Mouse (Mus musculus) heart, embryonic 10.5 days (tissue): ENCODE measurements at regions not wholly inside any gene's neighbourhood (a gene's known extent, or its start where the extent isn't known, plus 50 kb on each side); places are given as distances from the start of the nearest gene placed in this dataset.

Experiments used
- DNase-seq: peaks from one replicate; pipeline ENCODE4 v3.0.0-alpha.2; 2017; ENCODE audit warnings: low spot score
- H3K27ac ChIP-seq: fragments of 300-500 bp; sonication (generic); 2 replicates; pipeline ENCODE4 v1.5.1; 2016; ENCODE audit warnings: mild to moderate bottlenecking
- H3K27me3 ChIP-seq: fragments of 300-500 bp; sonication (generic); 2 replicates; pipeline ENCODE4 v1.6.1; 2016; ENCODE audit warnings: mild to moderate bottlenecking; ENCODE audit not compliant: poor library complexity, insufficient read depth, severe bottlenecking
- H3K36me3 ChIP-seq: fragments of 300-500 bp; sonication (generic); 2 replicates; pipeline ENCODE4 v1.6.1; 2016; ENCODE audit warnings: mild to moderate bottlenecking, moderate library complexity
- H3K4me1 ChIP-seq: fragments of 300-500 bp; sonication (generic); 2 replicates; pipeline ENCODE4 v1.6.1; 2016; ENCODE audit warnings: mild to moderate bottlenecking
- H3K4me3 ChIP-seq: fragments of 300-500 bp; sonication (generic); 2 replicates; pipeline ENCODE4 v1.5.1; 2016; ENCODE audit warnings: mild to moderate bottlenecking, moderate library complexity
- H3K9me3 ChIP-seq: fragments of 300-500 bp; sonication (generic); 2 replicates; pipeline ENCODE4 v1.6.1; 2016; ENCODE audit warnings: mild to moderate bottlenecking, moderate library complexity
- WGBS: fragments of 180-500 bp; shearing (Covaris S2); methylation state at CpG from one replicate; pipeline ENCODE4 v1.1.7; 2016; 5-methylcytosine and 5-hydroxymethylcytosine counted together

DNA sequence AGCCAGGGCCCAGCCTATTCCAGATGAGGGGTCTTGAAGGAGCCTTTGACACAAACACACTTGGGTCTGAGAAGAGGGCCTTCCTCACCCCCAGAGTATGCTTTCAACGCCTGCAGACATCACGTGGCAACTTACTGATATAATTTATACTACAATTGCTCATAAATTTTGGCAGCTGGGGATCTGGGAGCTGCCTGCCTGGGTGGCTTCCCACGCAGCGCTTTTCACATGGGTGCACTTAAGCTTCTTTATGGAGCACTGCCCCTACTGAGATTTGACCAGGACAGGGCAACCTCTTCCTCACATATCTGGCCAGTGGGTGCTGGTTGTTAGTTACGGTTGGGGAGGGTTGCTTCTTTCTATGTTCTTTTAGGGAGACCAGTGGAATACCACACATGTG, 61.6 kb downstream of the Spesp1 start:
- no peak for DNase-seq
- no peak overlapping the region for H3K27ac ChIP-seq
- no peak overlapping the region for H3K4me3 ChIP-seq
- peaks cover 7% of the 10 kb centered on the region; the same call in 1 of the 2 replicates for H3K27me3 ChIP-seq
- H3K9me3 ChIP-seq: no peaks in the 10 kb centered on the region
- WGBS: 71% methylated on average over 5 of the region's 5 CpGs
- H3K4me1 ChIP-seq: peaks cover 4% of the 10 kb centered on the region; the same call in 1 of the 2 replicates
- H3K36me3 ChIP-seq: no peaks in the 10 kb centered on the region

GRCm38 (mm10) chr9:62215151-62215859, 66.7 kb downstream of the Spesp1 start:
- H3K27me3 ChIP-seq: no peaks in the 10 kb centered on the region
- WGBS: 68% methylated on average over 13 of the region's 13 CpGs
- no peak overlapping the region for H3K4me3 ChIP-seq
- H3K9me3 ChIP-seq: no peaks in the 10 kb centered on the region
- DNase-seq: peak; percentile 54
- no peaks in the 10 kb centered on the region for H3K36me3 ChIP-seq
- 0 out of 2 replicates have a peak overlapping the region, but pooled peaks have one; percentile 6 for H3K27ac ChIP-seq
- peaks cover 3% of the 10 kb centered on the region; the same call in 1 of the 2 replicates for H3K4me1 ChIP-seq

DNA sequence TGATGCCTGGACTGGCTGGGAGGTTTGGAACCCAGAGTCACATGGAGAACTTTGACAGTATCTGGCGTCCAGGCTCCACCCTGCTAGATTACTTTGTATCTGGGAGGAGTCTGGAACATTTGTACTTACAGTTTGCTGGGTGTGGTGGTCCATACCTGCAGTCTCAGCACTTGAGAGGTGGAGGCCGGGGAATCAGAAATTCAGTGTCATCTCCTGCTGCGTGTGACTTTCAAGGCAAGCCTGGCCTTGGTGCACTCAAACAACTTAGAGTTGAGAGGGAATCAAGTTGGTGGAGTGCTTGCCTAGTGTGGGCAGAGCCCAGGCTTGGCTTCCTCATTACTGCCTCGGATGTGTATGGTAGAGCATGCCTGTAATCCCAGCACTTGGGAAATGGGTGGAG, 67.5 kb downstream of the Spesp1 start:
- H3K4me3 ChIP-seq: no peak overlapping the region

GRCm38 (mm10) chr9:62212615-62213014, 69.4 kb downstream of the Spesp1 start:
- peak; percentile 33 for DNase-seq

More for the DNA sequence above, 67.5 kb downstream of the Spesp1 start:
- 81% methylated on average over 4 of the region's 4 CpGs for WGBS
- Histone ChIP-seq H3K9me3 (no peaks in the 10 kb centered on the region), H3K4me1 (peaks cover 3% of the 10 kb centered on the region; the same call in 1 of the 2 replicates), H3K36me3 (no peaks in the 10 kb centered on the region), H3K27me3 (no peaks in the 10 kb centered on the region), H3K27ac (no peak overlapping the region)
- no peak for DNase-seq

GRCm38 (mm10) chr9:62210815-62211214, 71.2 kb downstream of the Spesp1 start:
- Histone ChIP-seq H3K36me3 (no peaks in the 10 kb centered on the region), H3K27me3 (no peaks in the 10 kb centered on the region), H3K4me3 (no peak overlapping the region), H3K27ac (no peak overlapping the region), H3K9me3 (no peaks in the 10 kb centered on the region), H3K4me1 (peaks cover 3% of the 10 kb centered on the region; the same call in 1 of the 2 replicates)
- 75% methylated on average over 5 of the region's 5 CpGs for WGBS
- DNase-seq: peak; percentile 63

More at GRCm38 (mm10) chr9:62212615-62213014, 69.4 kb downstream of the Spesp1 start:
- Histone ChIP-seq H3K4me3 (no peak overlapping the region), H3K27me3 (no peaks in the 10 kb centered on the region), H3K9me3 (no peaks in the 10 kb centered on the region), H3K36me3 (no peaks in the 10 kb centered on the region), H3K4me1 (peaks cover 3% of the 10 kb centered on the region; the same call in 1 of the 2 replicates), H3K27ac (no peak overlapping the region)
- WGBS: 60% methylated on average over 6 of the region's 6 CpGs

GRCm38 (mm10) chr9:62208436-62208835, 73.6 kb downstream of the Spesp1 start:
- DNase-seq: no peak

DNA sequence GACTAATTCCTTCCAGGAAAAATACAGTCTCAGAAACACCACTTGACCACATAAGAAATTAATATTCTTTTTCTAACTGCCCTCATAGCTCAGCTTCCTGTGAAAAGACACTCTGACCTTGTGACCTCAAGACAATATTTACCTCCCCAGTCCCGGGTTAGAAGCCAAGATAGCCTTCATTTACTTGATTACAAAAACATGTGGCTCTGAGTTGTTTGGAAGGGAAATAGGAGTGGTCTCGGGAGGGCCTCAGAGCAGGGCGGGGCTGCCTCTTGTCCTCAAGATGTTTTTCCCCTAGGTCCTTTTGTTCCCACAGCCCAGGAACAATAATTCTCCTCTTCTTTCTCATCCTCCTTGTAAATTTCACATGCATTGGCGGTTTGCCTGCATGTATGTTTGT, 76.7 kb downstream of the Spesp1 start:
- no peak overlapping the region for H3K4me3 ChIP-seq
- H3K36me3 ChIP-seq: no peaks in the 10 kb centered on the region
- peaks cover 8% of the 10 kb centered on the region; the same call in 1 of the 2 replicates for H3K4me1 ChIP-seq
- no peak for DNase-seq
- no peaks in the 10 kb centered on the region for H3K27me3 ChIP-seq
- no peaks in the 10 kb centered on the region for H3K9me3 ChIP-seq
- no peak overlapping the region for H3K27ac ChIP-seq
- 65% methylated on average over 4 of the region's 4 CpGs for WGBS

More at GRCm38 (mm10) chr9:62208436-62208835, 73.6 kb downstream of the Spesp1 start:
- H3K27ac ChIP-seq: no peak overlapping the region
- H3K4me3 ChIP-seq: no peak overlapping the region
- 55% methylated on average over 5 of the region's 5 CpGs for WGBS
- H3K4me1 ChIP-seq: 0 out of 2 replicates have a peak, but pooled peaks cover 2% of the 10 kb centered on the region
- H3K9me3 ChIP-seq: no peaks in the 10 kb centered on the region
- no peaks in the 10 kb centered on the region for H3K27me3 ChIP-seq
- H3K36me3 ChIP-seq: no peaks in the 10 kb centered on the region

DNA sequence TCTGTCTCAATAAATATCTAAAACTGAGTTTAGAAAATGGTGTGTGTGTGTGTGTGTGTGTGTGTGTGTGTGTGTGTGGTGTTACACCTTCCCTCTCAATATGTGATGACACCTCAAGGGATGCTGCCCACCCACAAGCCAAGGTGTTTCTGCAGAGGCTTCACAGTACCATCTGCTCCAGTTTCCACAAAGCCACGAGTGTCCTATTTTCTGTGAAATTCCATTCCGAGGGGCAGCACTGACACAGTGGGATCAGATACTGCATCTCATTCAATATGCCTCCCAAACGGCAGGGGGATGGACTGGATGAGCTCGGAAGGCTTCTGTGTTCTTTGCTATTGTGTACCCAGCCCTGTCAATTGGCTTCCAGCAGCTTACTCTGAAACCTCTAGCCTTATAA, 78.5 kb downstream of the Spesp1 start:
- Histone ChIP-seq H3K27ac (no peak overlapping the region), H3K36me3 (no peaks in the 10 kb centered on the region), H3K9me3 (no peaks in the 10 kb centered on the region), H3K4me3 (no peak overlapping the region), H3K27me3 (0 out of 2 replicates have a peak, but pooled peaks cover 5% of the 10 kb centered on the region), H3K4me1 (peaks cover 22% of the 10 kb centered on the region)
- WGBS: 49% methylated on average over 4 of the region's 4 CpGs
- DNase-seq: no peak

GRCm38 (mm10) chr9:62202331-62202730, 79.7 kb downstream of the Spesp1 start:
- Histone ChIP-seq H3K4me1 (peaks cover 22% of the 10 kb centered on the region), H3K27me3 (0 out of 2 replicates have a peak, but pooled peaks cover 8% of the 10 kb centered on the region), H3K36me3 (no peaks in the 10 kb centered on the region), H3K9me3 (no peaks in the 10 kb centered on the region), H3K4me3 (no peak overlapping the region), H3K27ac (no peak overlapping the region)
- no peak for DNase-seq
- 75% methylated on average over 2 of the region's 2 CpGs for WGBS

GRCm38 (mm10) chr9:62197486-62197885, 75.0 kb upstream of the Glce start:
- H3K4me3 ChIP-seq: no peak overlapping the region
- no peak overlapping the region for H3K27ac ChIP-seq
- WGBS: 82% methylated on average over 2 of the region's 2 CpGs
- no peaks in the 10 kb centered on the region for H3K9me3 ChIP-seq
- no peak for DNase-seq
- H3K36me3 ChIP-seq: no peaks in the 10 kb centered on the region
- H3K4me1 ChIP-seq: peaks cover 24% of the 10 kb centered on the region
- peaks cover 16% of the 10 kb centered on the region; the same call in 1 of the 2 replicates for H3K27me3 ChIP-seq

- Histone ChIP-seq H3K4me1 (peaks cover 19% of the 10 kb centered on the region), H3K36me3 (no peaks in the 10 kb centered on the region), H3K27me3 (peaks cover 24% of the 10 kb centered on the region; the same call in 1 of the 2 replicates), H3K4me3 (no peak overlapping the region), H3K27ac (no peak overlapping the region), H3K9me3 (no peaks in the 10 kb centered on the region)
- WGBS: 6% methylated on average over 6 of the region's 6 CpGs
- no peak for DNase-seq
Measured at GRCm38 (mm10) chr9:62192424-62192892, 70.0 kb upstream of the Glce start.

- Histone ChIP-seq H3K27me3 (peaks cover 24% of the 10 kb centered on the region), H3K36me3 (no peaks in the 10 kb centered on the region), H3K4me1 (peaks cover 29% of the 10 kb centered on the region), H3K4me3 (no peak overlapping the region), H3K27ac (no peak overlapping the region), H3K9me3 (no peaks in the 10 kb centered on the region)
- 45% methylated on average over 6 of the region's 6 CpGs for WGBS
- no peak for DNase-seq
Measured at GRCm38 (mm10) chr9:62190474-62190873, 68.0 kb upstream of the Glce start.

DNA sequence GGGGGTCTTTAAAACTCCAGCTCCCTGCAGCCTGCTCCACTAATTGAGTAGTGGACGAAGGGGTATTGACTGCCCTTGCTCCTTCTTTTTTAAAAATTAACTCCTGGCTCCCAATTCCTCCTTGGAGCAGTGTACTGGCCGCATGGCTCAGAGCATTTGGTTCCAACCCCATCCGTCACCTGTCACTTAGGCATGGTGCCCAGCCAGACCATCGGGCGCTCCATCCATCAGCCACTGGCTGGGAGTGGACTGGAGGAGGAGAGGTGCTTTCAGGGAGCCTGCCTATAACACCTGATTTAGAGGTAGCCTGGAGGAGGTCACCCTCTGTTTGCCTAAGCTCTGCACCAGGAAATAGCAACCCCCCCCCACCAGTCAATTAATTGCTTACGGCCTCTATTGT, 66.4 kb upstream of the Glce start:
- 65% methylated on average over 6 of the region's 6 CpGs for WGBS
- H3K9me3 ChIP-seq: no peaks in the 10 kb centered on the region
- peaks cover 24% of the 10 kb centered on the region for H3K27me3 ChIP-seq
- H3K4me3 ChIP-seq: no peak overlapping the region
- no peak for DNase-seq
- peaks cover 29% of the 10 kb centered on the region for H3K4me1 ChIP-seq
- no peaks in the 10 kb centered on the region for H3K36me3 ChIP-seq
- H3K27ac ChIP-seq: no peak overlapping the region
